Mouse (Mus musculus) cerebellum, postnatal 4 days (tissue): ENCODE results near the gene Hoxd13.

Experiments
- DNase-seq, 2 experiments: peaks; one replicate each; pipeline ENCODE4 v3.0.0; 2022; ENCODE audit warnings: low spot score in 2 of 2, mixed read lengths in 1 of 2

Gene Hoxd13

DNA sequence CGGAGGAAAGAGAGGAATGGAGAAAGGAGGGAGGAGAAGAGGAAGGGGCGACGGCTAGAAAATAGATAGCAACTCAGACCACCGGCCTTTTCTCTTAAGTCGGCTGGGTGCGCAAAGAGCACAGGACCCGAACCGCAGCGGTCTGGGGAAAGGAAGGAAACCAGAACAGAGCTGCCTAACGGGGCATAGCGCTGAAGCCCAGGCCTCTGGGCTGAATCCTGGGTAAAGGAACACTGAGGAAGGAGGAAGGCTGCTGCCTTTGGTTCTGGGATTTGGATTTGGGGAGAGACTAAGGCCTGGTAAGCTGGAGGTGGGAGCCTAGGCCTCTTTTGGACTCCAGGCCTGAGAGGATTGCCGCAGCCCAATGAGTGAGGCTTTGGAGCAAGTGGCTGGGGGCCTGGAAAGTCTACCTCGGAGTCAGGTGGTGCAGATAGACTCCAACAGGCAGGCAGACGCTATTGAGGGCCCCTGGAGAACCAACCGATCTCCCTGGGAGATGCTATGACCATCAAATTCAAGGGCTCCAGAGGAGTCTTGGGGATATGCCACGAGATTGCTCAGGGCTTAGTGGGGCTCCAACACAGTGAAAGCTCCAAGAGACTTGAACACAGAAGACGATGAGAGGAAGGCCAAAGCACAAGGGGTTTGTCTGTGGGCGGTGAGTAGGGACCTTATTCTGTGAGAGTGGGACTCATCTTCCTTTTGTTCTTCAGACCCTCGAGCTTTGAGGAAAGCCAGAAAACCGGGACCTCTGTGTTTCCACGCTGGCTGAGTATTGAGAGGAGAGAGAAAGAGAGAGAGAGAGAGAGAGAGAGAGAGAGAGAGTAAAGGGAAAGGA, 12.7 kb downstream of the Hoxd13 start:
- no peak for DNase-seq

- DNase-seq, result no peak
These were observed 13.8 kb downstream of the Hoxd13 start for GRCm38 (mm10) chr2:74681594-74682531.

DNA sequence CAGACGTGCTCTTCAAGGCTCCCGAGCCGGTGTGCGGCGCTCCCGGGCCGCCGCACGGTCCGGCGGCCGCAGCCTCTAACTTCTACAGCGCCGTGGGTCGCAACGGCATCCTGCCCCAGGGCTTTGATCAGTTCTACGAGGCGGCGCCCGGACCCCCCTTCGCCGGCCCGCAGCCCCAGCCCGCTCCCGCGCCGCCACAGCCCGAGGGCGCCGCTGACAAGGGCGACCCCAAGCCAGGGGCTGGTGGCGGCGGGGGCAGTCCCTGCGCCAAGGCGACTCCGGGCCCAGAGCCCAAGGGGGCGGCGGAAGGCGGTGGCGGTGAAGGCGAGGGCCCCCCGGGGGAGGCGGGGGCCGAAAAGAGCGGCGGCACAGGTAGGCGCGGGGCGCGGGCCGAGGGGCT, 14.7 kb downstream of the Hoxd13 start:
- no peak for DNase-seq

DNA sequence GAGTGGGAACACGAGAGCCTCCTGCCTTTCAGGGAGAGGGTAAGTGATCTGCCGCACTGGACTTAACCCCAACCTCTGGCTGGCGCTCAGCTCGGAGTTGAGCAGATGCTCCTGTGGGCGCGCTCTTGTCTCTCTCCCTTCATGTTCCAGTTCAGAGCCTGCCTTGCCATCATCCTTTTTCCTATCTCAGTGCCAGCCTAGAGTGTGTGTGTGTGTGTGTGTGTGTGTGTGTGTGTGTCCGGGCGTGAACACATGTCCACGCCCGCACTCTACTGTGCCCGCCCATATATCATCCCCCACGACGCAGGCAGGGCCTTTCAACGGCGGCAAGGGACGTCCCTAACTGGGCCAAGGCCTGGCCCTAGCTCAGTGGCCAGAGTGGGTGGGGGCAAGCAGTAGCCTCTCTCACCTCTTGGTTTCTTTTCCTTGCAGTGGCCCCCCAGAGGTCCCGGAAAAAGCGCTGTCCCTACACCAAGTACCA, 15.4 kb downstream of the Hoxd13 start:
- DNase-seq, result no peak

- no peak for DNase-seq
These were observed 16.0 kb downstream of the Hoxd13 start for GRCm38 (mm10) chr2:74684106-74684505.

GRCm38 (mm10) chr2:74685059-74685603, 17.0 kb downstream of the Hoxd13 start:
- no peak for DNase-seq

- DNase-seq, result peak in 1 of 2 experiments; percentile 52
These were observed 18.3 kb downstream of the Hoxd13 start for GRCm38 (mm10) chr2:74686301-74686987.

DNA sequence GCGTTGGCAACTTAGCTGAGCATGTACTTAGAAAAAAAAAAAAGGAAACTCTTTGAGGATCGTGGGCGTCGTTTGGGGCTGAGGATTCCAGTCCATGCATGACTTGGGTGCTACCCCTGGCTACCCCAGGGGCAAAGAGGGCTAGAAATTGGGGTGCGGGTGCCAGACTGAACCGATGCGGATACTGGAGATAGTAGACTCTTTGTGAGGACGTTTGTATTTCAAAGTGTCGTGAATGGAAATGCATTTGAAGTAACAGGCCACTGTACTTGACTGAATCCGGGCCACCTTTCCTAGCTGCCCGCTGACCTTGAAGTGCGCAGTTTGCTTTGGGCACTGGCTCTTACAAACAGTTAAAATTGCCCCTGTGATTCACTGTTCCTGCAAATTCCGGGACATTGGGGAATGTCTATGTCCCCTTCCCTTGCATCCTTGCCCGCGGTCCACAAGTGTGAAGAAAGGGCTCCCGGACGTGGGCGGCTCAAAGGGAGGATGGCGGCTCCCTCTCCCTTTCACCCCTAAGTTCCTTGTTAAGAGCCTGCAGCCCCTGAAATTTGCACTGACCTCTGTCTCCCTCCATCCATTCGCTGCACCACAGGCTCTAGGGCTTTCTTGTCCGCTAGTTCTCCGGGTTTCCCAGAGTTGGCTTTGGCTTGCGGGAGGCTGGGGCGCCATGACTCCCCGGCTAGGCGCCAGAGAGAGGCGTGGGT, 19.0 kb downstream of the Hoxd13 start:
- no peak for DNase-seq

DNA sequence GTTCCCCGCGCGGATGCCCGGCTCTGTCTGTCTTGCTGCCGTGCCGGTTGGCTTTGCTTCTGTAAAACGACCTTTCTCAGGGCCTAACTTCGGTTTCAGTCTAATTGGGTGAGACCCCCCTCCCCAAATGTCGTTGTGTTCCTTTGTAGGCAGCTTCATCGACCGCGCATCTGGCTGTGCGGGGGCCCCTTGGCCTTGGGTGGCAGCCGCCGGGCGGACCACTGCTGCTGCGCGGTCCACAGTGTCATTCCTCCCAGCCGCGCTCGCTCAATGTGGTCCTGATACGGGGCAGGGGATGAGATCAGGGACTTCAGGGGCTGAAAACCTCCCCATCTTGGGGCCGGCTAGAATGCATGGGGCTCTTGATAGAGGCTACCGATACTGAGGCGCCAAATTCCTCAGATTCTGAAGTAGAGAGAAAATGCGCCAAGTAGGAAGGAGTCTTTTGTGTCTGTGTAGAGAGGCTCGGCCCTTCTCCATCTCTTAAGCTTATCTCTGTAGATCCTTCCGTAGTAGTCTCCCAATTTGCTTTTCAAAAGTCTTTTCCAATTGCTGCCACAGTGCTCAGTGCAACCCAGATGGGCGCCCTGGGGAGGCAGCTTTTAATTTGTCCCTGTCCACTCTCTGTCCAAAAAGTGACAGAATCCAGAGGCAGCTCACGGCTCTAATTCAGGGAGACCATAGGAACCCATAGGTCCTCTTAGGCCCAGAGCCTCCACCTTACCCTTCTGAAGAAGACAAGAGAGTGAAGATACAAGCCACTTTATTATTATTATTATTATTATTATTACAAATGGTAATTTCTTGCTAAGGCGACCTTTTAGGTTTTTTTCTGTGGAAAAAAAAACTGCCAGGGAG, 19.8 kb downstream of the Hoxd13 start:
- DNase-seq, result no peak

GRCm38 (mm10) chr2:74688795-74689573, 20.9 kb downstream of the Hoxd13 start:
- no peak for DNase-seq

GRCm38 (mm10) chr2:74689574-74690337, 21.6 kb downstream of the Hoxd13 start:
- DNase-seq, result no peak

GRCm38 (mm10) chr2:74690338-74690716, 22.2 kb downstream of the Hoxd13 start:
- DNase-seq, result no peak

DNA sequence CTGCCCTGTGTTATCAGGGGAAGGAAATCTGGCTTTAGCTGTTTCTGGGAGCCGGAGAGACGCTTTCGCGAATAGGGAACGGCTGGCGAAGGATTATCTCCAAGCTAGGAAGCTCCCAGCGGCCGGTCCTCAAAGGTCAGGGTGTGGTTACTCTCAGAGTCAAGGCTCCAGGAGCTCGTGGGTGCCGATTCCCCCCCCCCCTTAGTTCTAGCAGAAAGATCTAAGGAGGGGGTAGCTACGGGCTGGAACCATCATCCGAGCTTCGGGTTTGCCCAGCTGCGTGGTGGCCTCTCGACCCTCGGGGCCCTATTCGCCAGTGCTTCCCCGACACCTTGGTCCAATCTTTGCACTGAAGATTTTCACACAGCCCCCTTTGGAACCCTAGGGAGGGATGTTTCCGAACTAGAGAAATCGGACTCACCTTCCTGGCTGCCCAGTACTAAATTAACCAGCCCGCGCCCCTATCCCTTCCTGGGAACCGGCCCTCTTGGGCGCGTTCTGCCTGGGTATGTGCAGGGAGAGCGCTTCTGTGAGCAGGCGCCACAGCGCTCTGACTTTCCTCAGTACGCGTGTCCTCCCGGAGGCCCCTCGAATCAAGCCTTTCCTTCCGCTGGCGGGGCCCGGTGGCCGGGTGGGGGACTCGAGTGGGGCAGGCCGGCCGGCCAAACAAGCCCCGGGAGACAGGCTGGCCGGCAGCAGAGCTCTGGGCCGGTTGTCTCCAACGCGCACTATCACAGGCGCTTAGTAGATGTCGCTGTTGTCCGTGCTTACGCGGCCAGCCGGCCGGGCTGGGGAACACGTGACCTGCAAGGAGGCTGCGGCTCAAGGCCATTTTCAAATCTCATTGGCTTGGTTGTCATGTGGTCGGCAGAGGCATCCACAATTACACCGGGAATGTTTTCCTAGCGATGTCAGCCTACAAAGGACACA, 23.2 kb downstream of the Hoxd13 start, which contains the start of gene Hoxd10:
Gene Hoxd10 (plus strand): TSS at position 903 of the 930 bp plus-strand sequence.
- DNase-seq, result no peak

DNA sequence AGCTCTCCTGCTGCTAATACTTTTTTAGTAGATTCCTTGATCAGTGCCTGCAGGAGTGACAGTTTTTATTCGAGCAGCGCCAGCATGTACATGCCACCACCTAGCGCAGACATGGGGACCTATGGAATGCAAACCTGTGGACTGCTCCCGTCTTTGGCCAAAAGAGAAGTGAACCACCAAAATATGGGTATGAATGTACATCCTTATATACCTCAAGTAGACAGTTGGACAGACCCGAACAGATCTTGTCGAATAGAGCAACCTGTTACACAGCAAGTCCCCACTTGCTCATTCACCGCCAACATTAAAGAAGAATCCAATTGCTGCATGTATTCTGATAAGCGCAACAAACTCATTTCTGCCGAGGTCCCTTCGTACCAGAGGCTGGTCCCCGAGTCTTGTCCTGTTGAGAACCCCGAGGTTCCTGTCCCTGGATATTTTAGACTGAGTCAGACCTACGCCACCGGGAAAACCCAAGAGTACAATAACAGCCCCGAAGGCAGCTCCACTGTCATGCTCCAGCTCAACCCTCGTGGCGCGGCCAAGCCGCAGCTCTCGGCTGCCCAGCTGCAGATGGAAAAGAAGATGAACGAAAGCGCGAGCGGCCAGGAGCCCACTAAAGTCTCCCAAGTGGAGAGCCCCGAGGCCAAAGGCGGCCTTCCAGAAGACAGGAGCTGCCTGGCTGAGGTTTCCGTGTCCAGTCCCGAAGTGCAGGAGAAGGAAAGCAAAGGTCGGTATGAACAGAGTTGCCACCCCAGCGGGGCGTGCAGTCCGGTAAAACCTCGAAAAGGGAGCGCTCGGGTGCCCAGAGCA, 24.1 kb downstream of the Hoxd13 start:
- DNase-seq, result no peak

- DNase-seq, result no peak
These were observed 24.8 kb downstream of the Hoxd13 start for GRCm38 (mm10) chr2:74692808-74693431.

DNA sequence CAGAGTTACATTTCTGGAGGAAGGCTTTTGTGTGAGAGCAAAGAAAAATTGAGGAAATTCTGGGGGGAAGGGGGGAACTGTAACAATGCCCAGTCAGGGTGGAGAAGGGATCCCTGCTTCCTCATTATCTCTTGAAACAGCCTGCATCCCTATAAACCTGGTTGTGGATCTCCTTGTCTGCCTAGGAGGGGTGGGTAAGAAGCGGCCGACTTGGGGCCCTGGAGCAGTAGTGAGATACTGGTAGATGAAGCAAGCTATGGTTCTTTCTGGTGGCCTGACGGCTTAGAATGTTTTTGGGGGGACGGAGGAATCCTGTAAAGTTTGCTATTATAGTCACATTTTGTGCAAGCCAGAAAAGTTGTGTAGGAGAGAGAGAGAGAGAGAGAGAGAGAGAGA, 25.3 kb downstream of the Hoxd13 start:
- DNase-seq, result no peak
